Mouse (Mus musculus): ENCODE data around the gene Pex11g. TPM values are rescaled to one million over a fixed set of nuclear protein-coding genes. Genes with fewer than 3 reads are reported as not detected.

Pex11g gene
- 10.4 and 12.8 TPM in 2 replicates for polyA plus RNA-seq (2012; rRNA removed)

GRCm38 (mm10) chr8:3467006-3467885 lies at the start of gene Pex11g:
Gene Pex11g (minus strand): TSS chr8:3467680.

DNA sequence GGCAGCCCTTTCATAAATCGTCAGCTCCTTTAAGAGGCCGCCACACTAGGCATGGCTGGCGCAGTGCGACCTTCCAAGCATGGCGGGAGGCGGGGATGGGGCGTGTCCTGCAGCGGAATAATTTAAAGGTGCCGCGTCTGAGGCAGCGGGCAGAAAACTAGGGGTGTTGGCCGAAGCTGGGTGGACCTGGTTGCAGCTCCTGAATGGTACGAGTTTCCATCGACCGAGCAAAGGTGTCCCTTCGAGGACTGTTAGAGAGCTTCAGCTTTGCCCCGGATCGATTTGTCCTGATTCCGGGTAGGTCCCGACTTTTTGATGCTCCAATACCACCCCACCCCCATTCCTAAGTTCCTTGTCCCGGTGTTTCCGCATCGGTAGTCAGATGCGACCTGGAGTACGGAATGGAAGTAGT lies 47.8 kb upstream of the Pex11g start, which contains the start of gene Pnpla6:
Gene Pnpla6 (plus strand): TSS at position 125 of the 412 bp plus-strand sequence.

GRCm38 (mm10) chr8:3500235-3501090 lies 33.0 kb upstream of the Pex11g start, which contains the start of gene Mcoln1:
Gene Mcoln1 (plus strand): TSS chr8:3500457.

GRCm38 (mm10) chr8:3492901-3493844 lies 25.7 kb upstream of the Pex11g start, which contains the start of gene Zfp358:
Gene Zfp358 (plus strand): TSS chr8:3493138.

GRCm38 (mm10) chr8:3470562-3470961 lies 3.1 kb upstream of the Pex11g start, which contains the start of gene Tex45:
Gene Tex45 (plus strand): TSS chr8:3470862.

Other genes with a start within 250 kb of the Pex11g start
- gene Insr, start 188.1 kb downstream of the Pex11g start, polyA plus RNA-seq (2012; rRNA removed), result 31.0 and 38.3 TPM in 2 replicates
- gene A430078G23Rik, start 114.3 kb downstream of the Pex11g start, polyA plus RNA-seq (2012; rRNA removed), result 0.44 and 0.54 TPM in 2 replicates
- 85.2 and 90.2 TPM in 2 replicates for gene Arhgef18, start 74.7 kb downstream of the Pex11g start, polyA plus RNA-seq (2012; rRNA removed)
- gene Tex45, start 3.2 kb upstream of the Pex11g start, polyA plus RNA-seq (2012; rRNA removed), result 0.19 and 0.23 TPM in 2 replicates
- gene Zfp358, start 25.5 kb upstream of the Pex11g start, polyA plus RNA-seq (2012; rRNA removed), result 125 and 143 TPM in 2 replicates
- 399 and 751 TPM in 2 replicates for gene Mcoln1, start 32.8 kb upstream of the Pex11g start, polyA plus RNA-seq (2012; rRNA removed)
- gene Pnpla6, start 47.7 kb upstream of the Pex11g start, polyA plus RNA-seq (2012; rRNA removed), result 89.5 and 91.8 TPM in 2 replicates
- gene C330021F23Rik, start 100.3 kb upstream of the Pex11g start, polyA plus RNA-seq (2012; rRNA removed), result 0.18 and 1.8 TPM in 2 replicates
- gene Camsap3, start 119.6 kb upstream of the Pex11g start, polyA plus RNA-seq (2012; rRNA removed), result 20.9 and 23.5 TPM in 2 replicates
- gene Xab2, start 153.6 kb upstream of the Pex11g start, polyA plus RNA-seq (2012; rRNA removed), result 93.2 and 110 TPM in 2 replicates
- gene Pet100, start 153.9 kb upstream of the Pex11g start, polyA plus RNA-seq (2012; rRNA removed), result 1.6 and 2.2 TPM in 2 replicates
- not detected in 2 replicates for gene Pcp2, start 157.9 kb upstream of the Pex11g start, polyA plus RNA-seq (2012; rRNA removed)
- 171 and 235 TPM in 2 replicates for gene Stxbp2, start 163.3 kb upstream of the Pex11g start, polyA plus RNA-seq (2012; rRNA removed)
- gene Retn, start 188.1 kb upstream of the Pex11g start, polyA plus RNA-seq (2012; rRNA removed), result 49.5 and 60.2 TPM in 2 replicates
- gene Mcemp1, start 198.1 kb upstream of the Pex11g start, polyA plus RNA-seq (2012; rRNA removed), result 0.36 and 0.55 TPM in 2 replicates
- 11.6 and 13.8 TPM in 2 replicates for gene Fcor, start 204.7 kb upstream of the Pex11g start, polyA plus RNA-seq (2012; rRNA removed)
- gene Trappc5, start 208.6 kb upstream of the Pex11g start, polyA plus RNA-seq (2012; rRNA removed), result 40.3 and 41.1 TPM in 2 replicates
- 0.11 and 0.20 TPM in 2 replicates for gene Fcer2a, start 226.5 kb upstream of the Pex11g start, polyA plus RNA-seq (2012; rRNA removed)